Mouse (Mus musculus) midbrain, embryonic 12.5 days (tissue): ENCODE measurements at regions not wholly inside any gene's neighbourhood (a gene's known extent, or its start where the extent isn't known, plus 50 kb on each side); places are given as distances from the start of the nearest gene placed in this dataset.
"Not testable (repeated sequence)": the region's sequence is repeated elsewhere in the genome, so short reads cannot be mapped to it uniquely, and the experiment has no call there.

ENCODE experiments used
- ATAC-seq: fragments of 200-750 bp; cut with Nextera tagmentation; 2 replicates; pipeline ENCODE4 v1.8.0; 2017; ENCODE audit warnings: low read depth, moderate TSS enrichment, moderate library complexity; ENCODE audit not compliant: low FRiP score
- H3K27ac ChIP-seq: fragments of 300-500 bp; sonication (generic); replicated peaks from 2 replicates; pipeline ENCODE4 v1.5.1; 2016; ENCODE audit warnings: mild to moderate bottlenecking
- H3K27me3 ChIP-seq: fragments of 300-500 bp; sonication (generic); 2 replicates; pipeline ENCODE4 v1.6.1; 2016; ENCODE audit warnings: mild to moderate bottlenecking
- H3K36me3 ChIP-seq: fragments of 300-500 bp; sonication (generic); 2 replicates; pipeline ENCODE4 v1.6.1; 2016
- H3K4me1 ChIP-seq: fragments of 300-500 bp; sonication (generic); 2 replicates; pipeline ENCODE4 v1.6.1; 2016
- H3K4me2 ChIP-seq: fragments of 300-500 bp; sonication (generic); replicated peaks from 2 replicates; pipeline ENCODE4 v1.6.1; 2016; ENCODE audit warnings: mild to moderate bottlenecking, moderate library complexity
- H3K4me3 ChIP-seq: fragments of 300-500 bp; sonication (generic); 2 replicates; pipeline ENCODE4 v1.5.1; 2016; ENCODE audit warnings: mild to moderate bottlenecking
- H3K9ac ChIP-seq: fragments of 300-500 bp; sonication (generic); replicated peaks from 2 replicates; pipeline ENCODE4 v1.6.1; 2016; ENCODE audit warnings: mild to moderate bottlenecking, moderate library complexity
- H3K9me3 ChIP-seq: fragments of 300-500 bp; sonication (generic); 2 replicates; pipeline ENCODE4 v1.6.1; 2016; ENCODE audit warnings: mild to moderate bottlenecking
- WGBS: fragments of 180-500 bp; shearing (Covaris S2); methylation state at CpG from one replicate; pipeline ENCODE4 v1.1.7; 2016; 5-methylcytosine and 5-hydroxymethylcytosine counted together

DNA sequence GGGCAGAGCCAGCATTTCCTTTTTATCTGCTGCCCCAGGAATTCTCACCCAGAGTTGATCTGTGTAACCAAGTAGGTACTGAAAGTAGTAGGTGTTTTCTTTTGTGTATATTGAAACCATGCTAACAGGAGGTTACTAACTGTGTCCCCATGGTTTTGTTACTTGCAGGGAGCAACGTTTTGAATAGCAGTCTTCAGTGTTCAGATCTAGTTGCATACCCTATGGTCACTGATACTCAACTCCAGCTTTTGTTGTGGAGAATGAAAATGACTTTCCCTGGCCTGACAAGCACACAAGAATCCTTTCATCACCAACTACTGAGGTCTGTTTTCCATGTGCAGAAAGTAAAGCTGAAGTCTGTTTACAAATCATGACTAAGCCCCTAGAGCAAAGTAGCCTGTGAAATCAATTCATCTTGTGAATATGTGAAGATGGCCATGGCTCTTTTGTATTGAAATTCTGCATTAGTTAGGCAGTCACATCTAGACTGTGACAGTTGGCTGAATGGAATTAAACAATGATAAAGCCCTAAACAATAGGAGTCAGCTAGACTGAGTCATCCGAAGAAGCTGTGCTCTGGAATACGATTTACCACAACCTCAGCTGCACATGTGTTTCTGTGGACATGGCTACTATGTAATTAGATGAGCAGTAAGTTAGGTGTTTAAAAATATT lies 179.5 kb upstream of the Vrk2 start:
- Histone ChIP-seq H3K9ac (no peak overlapping the region), H3K9me3 (no peaks in the 10 kb centered on the region), H3K4me3 (no peak overlapping the region), H3K4me2 (no peak overlapping the region), H3K36me3 (no peaks in the 10 kb centered on the region), H3K27ac (peak overlapping the region; percentile 68), H3K27me3 (no peaks in the 10 kb centered on the region), H3K4me1 (peaks cover 10% of the 10 kb centered on the region)
- WGBS: 3% methylated on average over 3 of the region's 3 CpGs
- ATAC-seq: peak; percentile 89

DNA sequence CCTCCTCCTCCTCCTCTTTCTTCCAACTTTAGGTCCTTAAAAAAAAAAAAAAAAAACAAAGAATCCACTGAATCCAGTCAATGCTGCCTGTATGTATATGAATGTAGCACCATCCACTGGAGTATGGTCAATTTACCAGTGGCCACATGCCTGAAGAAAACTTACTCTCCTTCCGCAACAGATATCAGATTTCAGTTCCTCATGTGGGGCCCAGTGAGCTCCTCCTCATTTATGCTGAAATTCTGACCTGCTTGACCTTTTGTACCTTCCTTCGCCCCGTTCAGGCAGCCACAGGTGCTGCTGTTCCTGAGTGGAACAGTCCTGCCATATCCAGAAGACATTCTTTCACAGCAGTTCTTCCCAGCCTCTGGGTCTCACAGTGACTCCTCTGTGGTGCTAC lies 161.8 kb upstream of the Vrk2 start:
- no peak overlapping the region for H3K4me3 ChIP-seq
- no peaks in the 10 kb centered on the region for H3K9me3 ChIP-seq
- peaks cover 4% of the 10 kb centered on the region; the same call in 1 of the 2 replicates for H3K4me1 ChIP-seq
- no peak overlapping the region for H3K4me2 ChIP-seq
- WGBS: 85% methylated on average over 3 of the region's 3 CpGs
- H3K27ac ChIP-seq: no peak overlapping the region
- no peaks in the 10 kb centered on the region for H3K27me3 ChIP-seq
- H3K9ac ChIP-seq: no peak overlapping the region
- H3K36me3 ChIP-seq: no peaks in the 10 kb centered on the region
- no peak for ATAC-seq

DNA sequence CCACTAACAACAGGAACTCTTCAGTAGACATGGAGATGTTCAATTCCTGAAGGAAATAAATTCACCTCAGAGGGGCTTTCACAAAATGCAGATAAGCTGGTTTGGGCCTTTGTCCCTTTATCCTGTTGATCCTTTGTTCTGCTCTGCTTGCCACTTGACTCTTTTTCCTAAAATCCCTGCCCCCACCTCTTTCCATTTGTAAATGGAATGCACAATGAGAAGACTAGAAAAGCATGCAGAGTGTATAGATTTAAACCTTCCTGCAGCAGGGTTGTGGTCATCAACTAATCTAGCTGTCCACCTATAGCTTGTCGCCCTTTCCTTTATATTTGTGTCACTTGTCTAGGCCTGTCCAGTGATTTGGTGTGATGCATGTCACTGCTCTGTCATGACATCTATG lies 159.8 kb upstream of the Vrk2 start:
- Histone ChIP-seq H3K9me3 (no peaks in the 10 kb centered on the region), H3K4me2 (no peak overlapping the region), H3K9ac (no peak overlapping the region), H3K36me3 (no peaks in the 10 kb centered on the region), H3K27me3 (no peaks in the 10 kb centered on the region), H3K4me1 (peaks cover 4% of the 10 kb centered on the region; the same call in 1 of the 2 replicates), H3K27ac (no peak overlapping the region), H3K4me3 (no peak overlapping the region)
- ATAC-seq: peak; percentile 62
- 19% methylated on average over 1 of the region's 1 CpGs for WGBS

DNA sequence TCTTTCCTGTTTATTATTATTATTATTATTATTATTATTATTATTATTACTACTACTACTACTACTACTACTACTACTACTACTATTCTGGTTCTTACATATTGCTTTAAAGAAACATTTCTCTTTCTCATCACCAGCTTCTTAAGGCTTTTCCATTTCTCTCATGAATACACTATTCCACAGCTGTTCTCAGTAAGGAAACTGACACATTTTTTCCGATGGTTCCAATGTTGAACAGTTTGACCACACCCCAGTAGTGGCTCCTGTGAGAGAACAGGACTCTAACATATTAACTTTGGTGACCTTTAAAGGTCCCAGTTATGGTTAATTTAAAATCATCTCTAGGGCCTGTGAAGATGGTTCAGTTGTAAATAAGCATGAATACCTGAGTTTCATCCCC lies 148.4 kb upstream of the Vrk2 start:
- H3K4me1 ChIP-seq: no peaks in the 10 kb centered on the region
- no peak for ATAC-seq
- no peaks in the 10 kb centered on the region for H3K27me3 ChIP-seq
- 90% methylated on average over 1 of the region's 1 CpGs for WGBS
- H3K36me3 ChIP-seq: no peaks in the 10 kb centered on the region
- H3K4me2 ChIP-seq: no peak overlapping the region
- H3K9ac ChIP-seq: no peak overlapping the region
- no peak overlapping the region for H3K27ac ChIP-seq
- H3K4me3 ChIP-seq: no peak overlapping the region
- H3K9me3 ChIP-seq: peaks cover 4% of the 10 kb centered on the region; the same call in 1 of the 2 replicates

DNA sequence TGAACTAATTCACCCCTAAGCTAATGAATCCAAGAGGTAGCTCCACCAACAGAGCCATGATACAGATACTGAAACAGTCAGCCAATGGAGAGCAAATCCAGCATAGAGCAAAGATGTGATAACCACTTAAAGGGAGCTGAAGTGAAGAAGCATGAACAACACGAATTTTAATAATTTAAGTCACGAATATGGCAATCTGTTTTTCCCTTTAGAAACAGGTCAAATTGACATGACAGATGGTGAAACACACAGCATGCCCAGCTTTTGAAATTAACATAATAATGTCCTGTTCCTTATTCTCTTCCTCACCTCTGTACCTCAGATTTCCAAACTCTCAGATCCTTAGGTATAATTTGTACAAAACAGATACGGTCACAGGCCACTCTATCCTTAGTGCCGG lies 145.9 kb upstream of the Vrk2 start:
- Histone ChIP-seq H3K9ac (no peak overlapping the region), H3K27me3 (no peaks in the 10 kb centered on the region), H3K4me3 (no peak overlapping the region), H3K4me2 (no peak overlapping the region), H3K27ac (no peak overlapping the region), H3K36me3 (no peaks in the 10 kb centered on the region), H3K9me3 (peaks cover 4% of the 10 kb centered on the region; the same call in 1 of the 2 replicates), H3K4me1 (no peaks in the 10 kb centered on the region)
- 58% methylated on average over 4 of the region's 4 CpGs for WGBS
- peak; percentile 66; the same call in 1 of the 2 replicates for ATAC-seq

DNA sequence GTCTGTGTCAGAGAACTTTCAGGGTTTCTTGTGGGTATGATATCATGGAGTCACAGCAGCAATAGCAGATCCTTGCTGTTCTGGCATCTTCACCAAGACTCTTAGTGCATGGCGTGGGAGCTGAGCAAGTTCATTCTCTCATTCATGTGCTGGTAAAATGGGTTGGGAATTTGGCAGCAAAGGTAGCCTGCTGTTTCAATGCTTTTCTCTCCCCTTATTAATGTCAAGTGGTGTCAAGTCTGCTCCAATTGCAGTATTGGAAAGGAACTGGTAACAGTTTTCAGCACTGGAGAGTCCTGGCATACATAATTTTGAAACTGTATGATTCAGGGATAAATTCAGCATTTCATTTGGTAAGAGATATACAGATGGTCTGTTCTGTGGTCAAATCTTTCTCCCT lies 133.2 kb upstream of the Vrk2 start:
- H3K27me3 ChIP-seq: no peaks in the 10 kb centered on the region
- WGBS: 86% methylated on average over 1 of the region's 1 CpGs
- H3K4me1 ChIP-seq: no peaks in the 10 kb centered on the region
- no peaks in the 10 kb centered on the region for H3K36me3 ChIP-seq
- no peak overlapping the region for H3K4me3 ChIP-seq
- H3K27ac ChIP-seq: no peak overlapping the region
- H3K9me3 ChIP-seq: no peaks in the 10 kb centered on the region
- no peak for ATAC-seq
- no peak overlapping the region for H3K9ac ChIP-seq
- H3K4me2 ChIP-seq: no peak overlapping the region

DNA sequence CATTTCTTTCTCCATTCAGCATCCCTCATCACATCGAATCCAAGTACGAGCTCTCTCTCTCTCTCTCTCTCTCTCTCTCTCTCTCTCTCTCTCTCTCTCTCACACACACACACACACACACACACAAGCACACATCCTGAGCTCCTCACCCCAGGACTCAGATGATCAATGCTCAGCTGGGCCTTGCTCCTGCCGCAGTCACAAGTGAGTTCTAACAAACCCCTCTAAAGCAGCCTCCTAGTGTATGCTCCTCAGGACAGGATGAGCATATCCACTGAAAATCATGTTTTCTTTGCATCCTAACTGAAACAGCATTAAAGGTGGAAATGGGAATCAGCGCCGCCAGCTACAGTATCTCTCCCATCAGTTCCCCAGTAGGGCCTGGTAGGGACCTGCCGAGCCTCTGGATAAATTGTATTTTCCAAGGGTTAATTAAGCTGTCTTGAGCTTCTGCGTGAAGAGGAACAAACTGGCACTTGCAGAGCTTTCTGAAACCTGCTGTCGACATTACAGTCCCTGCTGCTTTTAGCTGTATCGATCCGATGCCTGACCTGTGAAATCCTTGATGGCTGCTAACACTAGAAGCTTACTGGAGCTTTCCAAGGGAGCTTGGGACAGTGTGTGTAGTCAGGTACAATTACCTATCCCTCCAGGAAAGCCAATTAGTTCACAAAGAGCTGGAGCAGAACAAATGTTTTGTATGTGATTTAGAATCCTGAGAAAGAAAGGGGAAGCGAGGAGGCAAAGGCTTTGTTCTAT lies 131.3 kb upstream of the Vrk2 start:
- Histone ChIP-seq H3K9ac (no peak overlapping the region), H3K4me1 (no peaks in the 10 kb centered on the region), H3K27ac (0 out of 2 replicates have a peak overlapping the region, but pooled peaks have one; percentile 3), H3K4me3 (no peak overlapping the region), H3K4me2 (no peak overlapping the region), H3K27me3 (no peaks in the 10 kb centered on the region), H3K9me3 (no peaks in the 10 kb centered on the region), H3K36me3 (no peaks in the 10 kb centered on the region)
- 62% methylated on average over 10 of the region's 11 CpGs for WGBS
- peak; percentile 62; the same call in 1 of the 2 replicates for ATAC-seq

DNA sequence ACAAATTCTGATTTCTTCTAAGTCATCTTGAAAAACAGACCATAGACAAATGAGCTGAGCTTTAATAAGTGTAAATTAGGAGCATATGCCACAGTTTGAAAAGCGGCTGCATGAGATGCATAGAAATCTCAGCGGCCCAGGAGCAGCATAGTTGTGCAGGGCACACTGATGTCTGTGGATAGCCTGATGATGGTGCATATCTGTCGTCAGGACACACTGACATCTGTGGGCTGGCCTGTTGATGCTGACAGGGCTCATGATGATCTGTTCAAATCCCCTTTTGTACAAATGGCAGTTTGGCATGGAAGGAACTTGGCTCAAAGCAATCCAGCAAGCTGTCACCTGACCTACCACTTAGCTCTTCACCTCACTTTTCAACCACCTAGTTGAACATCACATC lies 128.5 kb upstream of the Vrk2 start:
- Histone ChIP-seq H3K27me3 (no peaks in the 10 kb centered on the region), H3K27ac (no peak overlapping the region), H3K4me2 (no peak overlapping the region), H3K9ac (no peak overlapping the region), H3K36me3 (no peaks in the 10 kb centered on the region), H3K4me3 (no peak overlapping the region), H3K4me1 (no peaks in the 10 kb centered on the region), H3K9me3 (no peaks in the 10 kb centered on the region)
- no peak for ATAC-seq
- 82% methylated on average over 3 of the region's 3 CpGs for WGBS

DNA sequence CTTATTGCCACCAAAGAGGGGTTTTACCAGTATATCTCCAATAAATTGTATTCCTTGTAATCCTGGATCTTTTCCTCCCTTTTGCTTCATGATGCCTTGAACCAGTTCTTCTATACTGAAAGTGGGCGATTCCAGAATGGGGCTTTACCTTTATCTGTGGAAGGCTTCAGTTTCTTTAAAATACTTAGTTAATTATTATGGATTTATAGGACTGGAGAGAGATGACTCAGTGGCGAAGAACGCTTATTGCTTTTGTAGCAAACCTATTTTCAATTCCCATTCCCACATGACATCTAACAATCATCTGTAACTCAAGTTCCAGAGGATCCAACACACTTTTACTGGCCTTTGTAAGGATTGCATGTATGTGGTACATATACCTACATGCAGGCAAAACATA lies 127.4 kb upstream of the Vrk2 start:
- Histone ChIP-seq H3K27me3 (no peaks in the 10 kb centered on the region), H3K27ac (no peak overlapping the region), H3K9ac (no peak overlapping the region), H3K4me1 (no peaks in the 10 kb centered on the region), H3K9me3 (no peaks in the 10 kb centered on the region), H3K4me3 (no peak overlapping the region), H3K4me2 (no peak overlapping the region), H3K36me3 (no peaks in the 10 kb centered on the region)
- WGBS: 94% methylated on average over 3 of the region's 3 CpGs
- no peak for ATAC-seq

DNA sequence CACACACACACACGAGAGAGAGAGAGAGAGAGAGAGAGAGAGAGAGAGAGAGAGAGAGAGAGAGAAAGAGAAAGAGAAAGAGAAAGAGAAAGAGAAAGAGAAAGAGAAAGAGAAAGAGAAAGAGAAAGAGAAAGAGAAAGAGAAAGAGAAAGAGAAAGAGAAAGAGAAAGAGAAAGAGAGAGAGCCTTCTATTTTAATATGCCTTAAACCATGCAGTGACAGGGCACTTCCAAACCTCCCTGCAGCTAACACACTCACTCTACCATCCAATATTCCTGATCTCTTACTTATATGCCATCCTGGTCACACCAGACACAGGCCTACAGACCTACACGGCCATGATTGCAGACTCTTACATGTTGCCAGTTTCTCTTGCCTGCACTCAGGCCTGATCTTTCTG lies 117.4 kb upstream of the Vrk2 start:
- WGBS: 77% methylated on average over 2 of the region's 2 CpGs
- not testable (repeated sequence) for H3K4me3 ChIP-seq, H3K9ac ChIP-seq, H3K4me1 ChIP-seq, H3K4me2 ChIP-seq, H3K9me3 ChIP-seq, H3K36me3 ChIP-seq, ATAC-seq, H3K27me3 ChIP-seq, H3K27ac ChIP-seq

DNA sequence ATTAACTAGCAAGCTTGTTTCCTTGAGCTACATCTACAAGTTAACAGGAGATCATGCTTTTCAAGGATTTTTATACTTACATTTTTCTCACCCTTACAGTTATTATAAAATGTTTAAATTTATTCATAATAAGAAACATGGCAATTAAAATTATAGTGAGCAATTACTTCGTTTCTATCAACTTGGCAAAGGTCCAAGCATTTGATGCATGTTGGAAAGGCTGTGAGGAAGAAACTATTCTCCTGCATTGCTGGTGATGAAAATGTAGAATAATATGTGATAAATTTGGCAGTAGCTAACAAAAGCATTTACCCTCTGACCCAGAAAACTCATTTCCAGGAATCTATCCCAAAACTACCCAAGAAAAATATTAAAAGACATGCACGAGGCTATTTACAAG lies 114.8 kb upstream of the Vrk2 start:
- no peaks in the 10 kb centered on the region for H3K27me3 ChIP-seq
- no peaks in the 10 kb centered on the region for H3K36me3 ChIP-seq
- no peaks in the 10 kb centered on the region for H3K9me3 ChIP-seq
- H3K4me3 ChIP-seq: no peak overlapping the region
- H3K9ac ChIP-seq: no peak overlapping the region
- WGBS: 63% methylated on average over 2 of the region's 2 CpGs
- no peak overlapping the region for H3K27ac ChIP-seq
- no peaks in the 10 kb centered on the region for H3K4me1 ChIP-seq
- H3K4me2 ChIP-seq: no peak overlapping the region
- ATAC-seq: no peak

DNA sequence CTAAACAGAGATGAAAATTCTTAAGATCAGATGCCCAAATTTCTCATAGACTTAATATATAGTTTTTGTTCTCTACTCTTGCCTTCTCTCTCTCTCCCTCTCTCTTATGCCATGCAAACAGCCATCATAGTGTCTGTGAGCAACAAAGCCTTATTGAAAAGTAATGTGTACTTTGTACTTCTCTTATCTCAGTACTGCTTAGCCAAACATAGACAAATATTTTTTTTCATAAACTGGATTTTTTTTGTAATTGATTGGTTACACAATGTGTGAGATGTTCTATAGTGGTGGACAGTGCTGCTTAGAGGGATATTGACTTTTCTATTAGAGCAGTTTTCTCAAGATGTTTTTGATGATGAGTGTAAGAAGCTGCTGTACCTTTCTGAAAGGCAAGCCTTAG lies 90.1 kb upstream of the Vrk2 start:
- no peak overlapping the region for H3K4me2 ChIP-seq
- no peak overlapping the region for H3K9ac ChIP-seq
- H3K27ac ChIP-seq: no peak overlapping the region
- no peak for ATAC-seq
- no peaks in the 10 kb centered on the region for H3K4me1 ChIP-seq
- no peaks in the 10 kb centered on the region for H3K27me3 ChIP-seq
- H3K4me3 ChIP-seq: no peak overlapping the region
- no peaks in the 10 kb centered on the region for H3K36me3 ChIP-seq
- H3K9me3 ChIP-seq: no peaks in the 10 kb centered on the region
